Mouse (Mus musculus) lung, postnatal 10 days (tissue): Measurements from ENCODE around the gene Anapc2.

Experiments used
- DNase-seq: peaks from one replicate; pipeline ENCODE4 v3.0.0; 2021

The Anapc2 gene

DNA sequence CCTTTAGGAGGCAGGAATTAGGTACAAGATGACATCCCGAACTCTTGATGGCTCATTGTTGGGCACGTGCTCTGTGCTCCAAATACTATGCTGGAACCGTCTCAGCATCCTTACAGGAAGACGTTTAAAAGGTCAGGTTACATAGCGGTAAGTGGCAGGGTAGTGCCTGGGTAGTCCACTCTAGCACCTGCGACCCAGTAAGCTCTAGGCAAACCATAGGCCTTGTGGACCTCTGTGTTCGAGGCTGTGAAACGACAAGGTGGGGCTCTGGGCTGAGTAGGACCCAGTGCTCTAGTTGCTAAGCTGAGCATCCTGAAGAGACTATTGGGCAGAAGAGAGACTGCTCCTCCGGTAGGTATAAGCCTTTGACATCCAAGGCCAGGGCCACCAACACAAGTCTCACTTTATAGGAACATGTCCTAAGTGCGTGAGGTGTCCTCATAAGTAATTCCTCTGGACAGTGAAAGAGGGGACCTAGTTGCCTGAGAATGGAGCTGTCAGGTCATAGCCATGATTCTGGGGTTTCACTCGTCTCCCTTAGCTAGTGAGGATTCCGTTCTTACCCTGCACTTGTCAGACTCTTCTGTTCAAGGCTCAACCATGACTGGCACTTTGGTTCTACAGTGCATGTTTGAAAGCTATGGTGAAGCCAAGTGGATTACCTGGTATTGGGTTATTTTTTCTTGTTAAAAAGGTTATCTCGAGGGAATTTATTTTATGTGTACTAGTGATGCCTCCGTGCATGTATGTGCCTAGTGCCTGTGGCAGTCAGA, 33.5 kb downstream of the Anapc2 start:
- DNase-seq, result no peak

DNA sequence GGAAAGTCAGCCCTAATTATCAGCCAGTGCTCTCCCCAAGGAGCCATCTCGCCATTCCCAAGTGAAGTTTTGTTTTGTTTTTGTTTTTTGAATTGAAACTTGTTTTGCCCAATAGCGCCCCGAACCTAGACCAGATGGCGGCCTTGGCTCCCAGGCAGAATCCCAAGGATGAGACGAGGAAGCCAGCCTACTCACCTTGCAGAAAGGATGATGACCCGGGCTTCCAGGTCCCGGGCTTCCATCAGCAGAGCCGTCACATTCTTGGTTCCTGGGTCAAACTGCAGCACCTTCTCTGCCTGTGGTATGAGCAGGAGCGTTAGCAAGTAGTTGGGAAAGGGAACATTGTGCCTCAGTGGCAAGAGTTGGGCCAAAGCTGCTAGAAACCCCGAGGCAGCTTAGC, 37.9 kb downstream of the Anapc2 start:
- no peak for DNase-seq

- DNase-seq, result no peak
Measured at GRCm38 (mm10) chr2:25310969-25311368, 38.7 kb downstream of the Anapc2 start.

DNA sequence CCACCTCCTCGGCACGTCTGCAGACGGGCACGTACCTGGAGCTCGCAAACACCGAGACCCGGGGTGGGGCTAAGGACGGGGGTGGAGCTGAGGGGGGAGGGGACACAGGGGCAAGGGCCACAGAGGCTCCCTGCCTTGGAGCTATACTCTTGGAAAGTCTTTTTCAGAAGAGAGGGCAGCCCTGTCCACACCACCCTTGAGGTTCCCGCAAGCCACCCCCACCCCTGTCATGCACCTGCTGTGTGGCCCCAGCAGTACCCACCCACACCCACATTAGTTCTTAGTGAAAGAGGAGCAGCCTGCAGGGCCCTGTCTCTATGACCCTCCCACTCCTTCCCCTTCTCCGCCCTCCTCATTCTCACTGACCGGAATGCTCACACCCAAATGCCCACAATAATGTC, 39.2 kb downstream of the Anapc2 start:
- no peak for DNase-seq

- no peak for DNase-seq
Measured at GRCm38 (mm10) chr2:25318119-25318966, 46.1 kb downstream of the Anapc2 start.

GRCm38 (mm10) chr2:25318971-25319773, 46.9 kb downstream of the Anapc2 start, which contains the start of gene Grin1:
Gene Grin1 (minus strand): TSS chr2:25319187.
- DNase-seq, result peak; percentile 64

GRCm38 (mm10) chr2:25320084-25320483, 47.8 kb downstream of the Anapc2 start:
- DNase-seq, result no peak

DNA sequence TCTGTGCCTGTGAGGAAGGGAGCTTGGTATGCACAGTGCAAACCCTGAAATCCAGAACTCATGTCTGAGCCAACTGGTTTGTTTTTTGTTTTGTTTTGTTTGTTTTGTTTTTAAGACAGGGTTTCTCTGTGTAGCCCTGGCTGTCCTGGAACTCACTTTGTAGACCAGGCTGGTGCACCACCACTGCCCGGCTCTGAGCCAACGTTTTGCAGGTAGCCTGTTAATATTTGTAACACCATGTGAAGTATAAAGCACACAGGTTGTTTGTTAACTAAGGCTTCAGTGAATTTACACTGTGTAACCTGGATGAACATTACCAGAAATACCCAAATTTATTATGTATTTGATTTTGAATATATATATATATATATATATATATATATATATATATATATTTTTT, 53.8 kb downstream of the Anapc2 start:
- no peak for DNase-seq

DNA sequence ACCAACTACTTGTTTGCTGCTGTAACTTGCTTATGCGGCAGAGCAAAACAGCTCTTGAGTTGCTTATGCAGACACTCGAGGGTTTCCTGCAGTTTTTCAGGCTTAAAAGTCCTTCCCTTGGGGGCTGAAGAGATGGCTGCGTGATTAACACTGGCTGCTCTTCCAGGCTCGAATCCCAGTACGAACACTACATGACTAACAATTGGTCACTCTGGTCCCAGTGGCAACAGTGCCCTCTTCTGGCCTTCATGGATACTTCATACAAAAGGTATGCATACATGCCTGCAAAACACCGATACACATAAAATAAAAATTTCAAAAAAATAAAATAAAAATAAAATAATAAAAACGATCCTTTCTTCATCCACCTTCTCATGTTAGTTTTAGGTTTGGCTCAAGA, 56.2 kb downstream of the Anapc2 start:
- DNase-seq, result peak; percentile 54

DNA sequence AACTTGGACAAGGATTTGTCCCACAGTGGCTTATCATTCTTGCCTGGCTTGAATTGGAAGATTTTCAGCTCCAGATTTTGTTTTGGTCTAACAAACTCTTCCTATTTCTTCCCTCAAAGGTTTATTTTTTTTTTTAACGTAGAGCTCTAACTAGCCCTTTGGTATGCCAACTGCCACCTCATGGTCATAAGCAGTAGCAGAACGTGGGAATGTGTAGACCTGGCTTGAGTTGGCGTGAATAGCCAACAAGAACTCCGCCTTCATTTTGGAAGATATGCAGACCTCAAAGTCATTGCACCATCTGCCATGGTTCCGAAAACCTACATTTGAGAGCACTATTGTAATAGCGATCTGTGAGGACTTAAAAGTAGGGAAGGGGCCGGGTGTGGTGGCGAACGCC, 59.2 kb downstream of the Anapc2 start:
- no peak for DNase-seq

- DNase-seq, result peak; percentile 100
Measured at GRCm38 (mm10) chr2:25332286-25333160, 60.2 kb downstream of the Anapc2 start, which contains the start of gene Man1b1. Gene Man1b1 (plus strand): TSS chr2:25332338.

- no peak for DNase-seq
Measured at GRCm38 (mm10) chr2:25333569-25333968, 61.3 kb downstream of the Anapc2 start.
